Mouse (Mus musculus) liver, embryonic 11.5 days (tissue): ENCODE data around the gene Reln. TPM values are rescaled to one million over a fixed set of nuclear protein-coding genes. Genes with fewer than 3 reads are reported as not detected.

Source experiments
- ATAC-seq: fragments of 200-750 bp; cut with Nextera tagmentation; replicated peaks from 2 replicates; pipeline ENCODE4 v1.8.0; 2017; ENCODE audit warnings: moderate number of reproducible peaks, mild to moderate bottlenecking, moderate TSS enrichment, moderate library complexity; ENCODE audit not compliant: low FRiP score
- DNase-seq: peaks from one replicate; pipeline ENCODE4 v3.0.0-alpha.2; 2017; ENCODE audit warnings: low spot score
- H3K27ac ChIP-seq: fragments of 300-500 bp; sonication (generic); 2 replicates; pipeline ENCODE4 v1.5.1; 2014; ENCODE audit warnings: mild to moderate bottlenecking, low read depth, low read length, control low read depth
- H3K27me3 ChIP-seq: fragments of 300-500 bp; sonication (generic); replicated peaks from 2 replicates; pipeline ENCODE4 v1.6.1; 2014; ENCODE audit warnings: low read length, mixed read lengths; ENCODE audit not compliant: control insufficient read depth, insufficient read depth
- H3K36me3 ChIP-seq: fragments of 300-500 bp; sonication (generic); 2 replicates; pipeline ENCODE4 v1.6.1; 2014; ENCODE audit warnings: mild to moderate bottlenecking, low read length, moderate library complexity, mixed read lengths; ENCODE audit not compliant: control insufficient read depth, insufficient read depth
- H3K4me1 ChIP-seq: fragments of 300-500 bp; sonication (generic); replicated peaks from 2 replicates; pipeline ENCODE4 v1.6.1; 2014; ENCODE audit warnings: low read length, mixed read lengths; ENCODE audit not compliant: control insufficient read depth, insufficient read depth
- H3K4me2 ChIP-seq: fragments of 300-500 bp; sonication (generic); 2 replicates; pipeline ENCODE4 v1.6.1; 2014; ENCODE audit warnings: mild to moderate bottlenecking, control low read depth, moderate library complexity
- H3K4me3 ChIP-seq: fragments of 300-500 bp; sonication (generic); 2 replicates; pipeline ENCODE4 v1.5.1; 2014; ENCODE audit warnings: low read depth, low read length, control low read depth
- H3K9ac ChIP-seq: fragments of 300-500 bp; sonication (generic); 2 replicates; pipeline ENCODE4 v1.6.1; 2014; ENCODE audit warnings: low read depth, low read length, control low read depth
- H3K9me3 ChIP-seq: fragments of 300-500 bp; sonication (generic); 2 replicates; pipeline ENCODE4 v1.6.1; 2016; ENCODE audit warnings: low read length, inconsistent platforms, mixed read lengths; ENCODE audit not compliant: control insufficient read depth
- WGBS: fragments of 180-500 bp; shearing (Covaris S2); extraction: QIAGEN DNeasy Blood & Tissue Kit; methylation state at CpG from one replicate; pipeline ENCODE4 v1.1.7; 2014; 5-methylcytosine and 5-hydroxymethylcytosine counted together
- polyA plus RNA-seq: library from polyadenylated mRNA; unstranded; fragments of >200 nt; fragmentation: Nextera tagmentation; extraction: Ambion mirVana; gene quantifications from 2 replicates; pipeline ENCODE4 v1.2.1, GENCODE M21; 2014

Reln gene
- polyA plus RNA-seq, 1 experiment from 2014 or later, result 56.2 TPM

- no peak for ATAC-seq
- H3K27ac ChIP-seq, result no peak overlapping the region
- H3K27me3 ChIP-seq, result no peaks in the 10 kb centered on the region
- WGBS, result 63% methylated on average over 2 of the region's 2 CpGs
- DNase-seq, result no peak
- H3K4me3 ChIP-seq, result no peak overlapping the region
- no peaks in the 10 kb centered on the region for H3K4me1 ChIP-seq
- no peak overlapping the region for H3K4me2 ChIP-seq
- no peaks in the 10 kb centered on the region for H3K9me3 ChIP-seq
- no peak overlapping the region for H3K9ac ChIP-seq
- H3K36me3 ChIP-seq, result no peaks in the 10 kb centered on the region
Measured at GRCm38 (mm10) chr5:22139015-22139414, 205.5 kb downstream of the Reln start.

GRCm38 (mm10) chr5:22134402-22134801, 210.1 kb downstream of the Reln start:
- ATAC-seq, result no peak
- WGBS, result 78% methylated on average over 9 of the region's 9 CpGs
- Histone ChIP-seq H3K27me3 (no peaks in the 10 kb centered on the region), H3K9ac (no peak overlapping the region), H3K4me3 (no peak overlapping the region), H3K4me2 (no peak overlapping the region), H3K36me3 (no peaks in the 10 kb centered on the region), H3K27ac (no peak overlapping the region), H3K9me3 (no peaks in the 10 kb centered on the region), H3K4me1 (no peaks in the 10 kb centered on the region)
- DNase-seq, result no peak

GRCm38 (mm10) chr5:22131730-22132522, 212.6 kb downstream of the Reln start:
- no peaks in the 10 kb centered on the region for H3K36me3 ChIP-seq
- no peak for DNase-seq

GRCm38 (mm10) chr5:22127583-22127982, 216.9 kb downstream of the Reln start:
- H3K4me1 ChIP-seq, result no peaks in the 10 kb centered on the region
- no peak overlapping the region for H3K4me2 ChIP-seq
- no peak for ATAC-seq

More at GRCm38 (mm10) chr5:22131730-22132522, 212.6 kb downstream of the Reln start:
- no peak overlapping the region for H3K4me3 ChIP-seq
- no peaks in the 10 kb centered on the region for H3K4me1 ChIP-seq
- WGBS, result 78% methylated on average over 5 of the region's 5 CpGs
- H3K4me2 ChIP-seq, result no peak overlapping the region
- no peaks in the 10 kb centered on the region for H3K27me3 ChIP-seq
- no peak overlapping the region for H3K27ac ChIP-seq
- ATAC-seq, result no peak
- H3K9ac ChIP-seq, result no peak overlapping the region
- no peaks in the 10 kb centered on the region for H3K9me3 ChIP-seq

GRCm38 (mm10) chr5:22119296-22119695, 225.2 kb downstream of the Reln start:
- Histone ChIP-seq H3K27me3 (no peaks in the 10 kb centered on the region), H3K9me3 (no peaks in the 10 kb centered on the region), H3K9ac (no peak overlapping the region), H3K36me3 (no peaks in the 10 kb centered on the region), H3K27ac (no peak overlapping the region), H3K4me1 (no peaks in the 10 kb centered on the region), H3K4me3 (no peak overlapping the region), H3K4me2 (no peak overlapping the region)
- 41% methylated on average over 1 of the region's 1 CpGs for WGBS
- ATAC-seq, result no peak
- no peak for DNase-seq

More at GRCm38 (mm10) chr5:22127583-22127982, 216.9 kb downstream of the Reln start:
- Histone ChIP-seq H3K4me3 (no peak overlapping the region), H3K9me3 (no peaks in the 10 kb centered on the region), H3K27me3 (no peaks in the 10 kb centered on the region), H3K27ac (no peak overlapping the region), H3K36me3 (no peaks in the 10 kb centered on the region), H3K9ac (no peak overlapping the region)
- no peak for DNase-seq

- DNase-seq, result no peak
- no peaks in the 10 kb centered on the region for H3K9me3 ChIP-seq
- H3K27me3 ChIP-seq, result no peaks in the 10 kb centered on the region
- H3K27ac ChIP-seq, result no peak overlapping the region
- WGBS, result 61% methylated on average over 6 of the region's 6 CpGs
- no peak overlapping the region for H3K4me2 ChIP-seq
- H3K36me3 ChIP-seq, result no peaks in the 10 kb centered on the region
- no peak overlapping the region for H3K4me3 ChIP-seq
- H3K4me1 ChIP-seq, result no peaks in the 10 kb centered on the region
- H3K9ac ChIP-seq, result no peak overlapping the region
- ATAC-seq, result no peak
Measured at GRCm38 (mm10) chr5:22118456-22118855, 226.0 kb downstream of the Reln start.

GRCm38 (mm10) chr5:22116922-22117321, 227.6 kb downstream of the Reln start:
- Histone ChIP-seq H3K9me3 (no peaks in the 10 kb centered on the region), H3K4me2 (no peak overlapping the region), H3K27me3 (no peaks in the 10 kb centered on the region), H3K4me3 (no peak overlapping the region), H3K4me1 (no peaks in the 10 kb centered on the region), H3K36me3 (no peaks in the 10 kb centered on the region), H3K9ac (no peak overlapping the region), H3K27ac (no peak overlapping the region)
- no peak for ATAC-seq
- 81% methylated on average over 9 of the region's 9 CpGs for WGBS
- no peak for DNase-seq

- H3K36me3 ChIP-seq, result no peaks in the 10 kb centered on the region
- no peak overlapping the region for H3K4me3 ChIP-seq
- H3K4me1 ChIP-seq, result no peaks in the 10 kb centered on the region
- H3K4me2 ChIP-seq, result no peak overlapping the region
- H3K27me3 ChIP-seq, result no peaks in the 10 kb centered on the region
- no peaks in the 10 kb centered on the region for H3K9me3 ChIP-seq
- no peak for DNase-seq
- H3K27ac ChIP-seq, result no peak overlapping the region
- WGBS, result 82% methylated on average over 9 of the region's 9 CpGs
- ATAC-seq, result no peak
- no peak overlapping the region for H3K9ac ChIP-seq
Measured at GRCm38 (mm10) chr5:22106811-22107485, 237.6 kb downstream of the Reln start.

GRCm38 (mm10) chr5:22094984-22095383, 249.5 kb downstream of the Reln start:
- Histone ChIP-seq H3K4me3 (no peak overlapping the region), H3K27me3 (no peaks in the 10 kb centered on the region), H3K4me2 (no peak overlapping the region), H3K4me1 (no peaks in the 10 kb centered on the region), H3K9me3 (no peaks in the 10 kb centered on the region), H3K9ac (no peak overlapping the region), H3K27ac (no peak overlapping the region), H3K36me3 (no peaks in the 10 kb centered on the region)
- ATAC-seq (no peak), DNase-seq (no peak)
- WGBS, result 92% methylated on average over 5 of the region's 5 CpGs
